Mouse (Mus musculus): Measurements from ENCODE around the gene Cfap77.

Cfap77 gene

DNA sequence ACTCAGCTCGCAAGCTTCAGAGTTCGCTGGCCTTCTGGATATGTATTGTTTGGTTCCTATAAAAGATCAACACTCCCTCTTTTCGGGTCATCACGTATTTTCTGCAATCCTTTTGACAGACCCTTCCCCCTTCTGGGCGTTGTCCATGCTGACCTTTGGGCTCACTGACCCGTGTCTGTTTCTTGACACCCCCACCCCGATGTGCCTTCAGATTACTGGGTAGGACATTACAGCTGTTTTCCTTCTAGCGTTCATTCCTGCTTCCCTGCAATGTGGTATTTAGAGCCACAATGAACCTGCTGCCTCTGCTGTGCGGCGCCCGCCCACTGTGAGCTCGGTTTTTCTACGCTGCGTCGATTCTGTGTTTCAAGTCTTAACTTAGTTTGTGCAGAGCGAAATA is 8.7 kb downstream of the Cfap77 start:
- DNase-seq = no peak

DNA sequence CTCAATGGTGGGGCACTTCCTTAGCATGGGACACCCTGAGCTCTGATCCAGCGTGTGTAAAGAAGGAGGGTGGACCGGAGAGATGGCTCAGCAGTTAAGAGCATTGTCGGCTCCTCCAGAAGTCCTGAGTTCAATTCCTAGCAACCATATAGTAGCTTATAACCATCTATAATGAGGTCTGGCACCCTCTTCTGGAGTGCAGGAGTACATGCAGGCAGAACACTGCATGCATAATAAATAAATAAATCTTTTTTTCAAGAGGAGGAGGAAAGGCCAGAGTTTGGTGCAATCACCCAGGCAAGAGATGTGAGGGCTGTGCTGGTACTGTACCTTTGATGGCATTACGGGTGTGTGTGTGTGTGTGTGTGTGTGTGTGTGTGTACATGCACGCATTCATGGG is 12.7 kb downstream of the Cfap77 start:
- DNase-seq = no peak

DNA sequence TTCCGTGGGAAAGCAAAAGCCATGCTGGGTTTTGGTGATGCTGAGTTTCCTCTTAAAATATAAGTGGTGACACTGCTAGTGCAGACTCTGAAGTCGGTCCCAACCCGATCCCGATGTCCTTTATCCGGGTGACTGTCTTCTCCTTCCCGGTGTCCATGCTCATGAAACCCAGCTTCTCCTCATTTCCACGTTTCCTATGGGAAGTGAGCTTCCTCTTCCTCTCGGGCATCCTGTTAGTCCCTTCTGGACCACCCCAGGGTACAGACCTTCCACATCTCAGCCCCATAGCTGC is 13.4 kb downstream of the Cfap77 start:
- no peak for DNase-seq

GRCm38 (mm10) chr2:29040594-29041476 is 14.0 kb downstream of the Cfap77 start:
- no peak for DNase-seq

DNA sequence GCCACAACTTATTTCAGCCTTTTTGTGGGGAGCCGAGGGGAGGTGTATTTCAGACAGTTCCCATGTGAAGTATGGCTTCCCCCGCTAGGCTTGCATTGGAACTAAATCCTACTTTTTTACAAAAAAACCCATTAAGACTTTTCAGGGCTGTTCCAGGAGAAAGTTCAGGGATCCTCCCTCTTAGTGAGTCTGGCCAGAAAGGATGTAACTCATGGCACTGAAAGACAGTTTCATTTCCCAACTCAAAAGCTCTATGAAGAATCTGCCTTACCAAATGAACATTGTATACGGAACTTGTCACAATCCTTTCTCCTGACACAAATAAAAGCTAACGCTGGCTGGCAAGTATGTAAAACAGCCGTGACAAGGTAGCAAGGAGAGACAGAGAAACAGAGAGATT is 15.1 kb downstream of the Cfap77 start:
- DNase-seq = no peak

- no peak for DNase-seq
Measured at GRCm38 (mm10) chr2:29035698-29036097, 19.2 kb downstream of the Cfap77 start.

DNA sequence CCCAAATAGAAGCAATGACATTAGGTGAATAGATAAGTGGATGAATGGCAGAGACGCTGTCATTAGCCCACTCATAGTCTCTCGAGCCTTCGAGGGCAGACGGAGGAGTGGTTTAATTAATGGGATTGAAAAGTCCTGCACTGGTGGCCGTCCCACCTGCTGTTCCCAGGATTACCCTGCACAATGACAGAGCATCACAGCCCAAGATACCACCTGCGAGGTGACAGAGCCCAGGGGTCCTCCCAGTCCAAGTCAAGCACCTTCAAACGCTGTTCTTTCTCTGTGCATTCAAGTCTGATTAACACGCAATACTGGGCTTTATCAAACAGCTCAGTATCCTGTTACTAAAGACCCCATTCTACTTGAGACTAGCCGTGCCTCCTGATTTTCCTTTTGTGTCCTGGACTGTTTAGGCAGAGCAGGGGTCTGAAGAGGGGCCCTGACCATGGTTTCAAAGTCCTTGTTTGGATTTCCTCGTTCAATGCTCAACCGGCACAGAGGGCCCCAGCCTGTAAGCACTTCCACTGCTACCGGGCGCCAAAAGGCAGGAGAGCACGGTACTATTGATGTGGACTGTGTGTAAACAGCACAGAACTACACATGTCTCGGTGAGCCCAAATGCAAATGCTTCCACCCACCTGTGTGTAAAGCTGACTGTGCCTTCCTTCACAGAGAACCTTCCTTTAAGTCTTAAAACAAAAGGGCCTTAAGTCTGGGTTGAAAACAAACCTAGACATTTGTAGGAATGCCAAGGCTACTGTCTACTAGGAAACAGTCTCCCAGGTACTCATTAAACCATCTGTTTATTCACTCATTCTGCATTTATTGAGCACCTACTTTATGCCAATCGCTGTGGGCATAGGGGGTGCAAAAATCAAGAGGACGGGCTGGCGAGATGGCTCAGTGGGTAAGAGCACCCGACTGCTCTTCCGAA is 20.1 kb downstream of the Cfap77 start:
- DNase-seq = no peak

DNA sequence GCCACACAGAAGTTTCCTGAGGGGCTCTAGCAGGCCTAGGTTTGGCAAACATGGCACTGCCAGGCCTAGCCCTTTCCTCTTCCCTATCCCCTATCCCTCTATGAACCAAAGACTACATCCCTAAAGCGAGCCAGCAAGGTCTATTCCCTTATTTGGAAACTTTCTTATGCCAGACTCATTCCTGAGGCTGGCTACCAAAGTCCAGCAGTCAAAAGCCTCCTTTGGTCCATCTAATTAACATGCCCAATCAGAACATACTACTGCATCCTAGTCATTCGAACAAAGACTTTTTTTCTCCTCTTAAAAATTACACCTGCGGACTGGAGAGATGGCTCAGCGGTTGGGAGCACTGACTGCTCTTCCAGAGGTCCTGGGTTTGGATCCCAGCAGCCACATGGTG is 22.9 kb downstream of the Cfap77 start:
- DNase-seq = no peak

DNA sequence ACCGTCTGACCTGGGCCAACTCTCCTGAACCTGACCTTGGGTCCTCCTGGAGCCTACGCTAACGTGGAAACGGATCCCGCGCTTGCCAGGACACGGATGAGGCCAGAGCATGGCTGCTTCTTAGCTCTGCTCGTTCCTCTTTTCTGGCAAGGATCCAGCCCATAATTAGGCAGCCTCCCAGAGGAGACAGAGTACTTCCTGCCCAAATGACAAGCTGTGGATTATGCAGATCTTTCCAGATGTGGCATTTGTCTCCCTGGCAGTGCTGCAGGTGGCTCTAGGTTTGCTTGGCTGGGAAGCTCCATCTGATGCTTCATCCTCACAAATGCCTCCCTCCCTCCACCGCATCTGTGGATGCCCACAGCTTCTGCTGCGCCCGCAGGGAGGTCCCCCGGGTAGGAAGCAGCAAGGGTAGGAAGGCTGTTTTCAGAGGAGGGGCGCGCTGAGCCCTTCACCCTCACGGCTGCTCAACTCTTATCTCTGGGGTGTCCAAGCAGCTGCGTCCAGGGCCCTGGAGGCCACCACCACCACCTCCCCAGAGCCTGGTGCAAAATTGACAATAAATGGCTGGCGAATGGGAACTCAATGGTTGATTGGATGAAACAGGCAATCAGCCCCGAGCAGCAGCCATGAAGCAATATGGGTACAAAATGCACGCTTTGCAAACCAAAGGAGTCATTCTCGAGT is 24.7 kb downstream of the Cfap77 start:
- no peak for DNase-seq

GRCm38 (mm10) chr2:29025284-29025683 is 29.6 kb downstream of the Cfap77 start:
- DNase-seq = peak; percentile 62

- no peak for DNase-seq
Measured at GRCm38 (mm10) chr2:29023001-29023400, 31.9 kb downstream of the Cfap77 start.

GRCm38 (mm10) chr2:29021025-29021424 is 33.8 kb downstream of the Cfap77 start:
- DNase-seq = no peak

DNA sequence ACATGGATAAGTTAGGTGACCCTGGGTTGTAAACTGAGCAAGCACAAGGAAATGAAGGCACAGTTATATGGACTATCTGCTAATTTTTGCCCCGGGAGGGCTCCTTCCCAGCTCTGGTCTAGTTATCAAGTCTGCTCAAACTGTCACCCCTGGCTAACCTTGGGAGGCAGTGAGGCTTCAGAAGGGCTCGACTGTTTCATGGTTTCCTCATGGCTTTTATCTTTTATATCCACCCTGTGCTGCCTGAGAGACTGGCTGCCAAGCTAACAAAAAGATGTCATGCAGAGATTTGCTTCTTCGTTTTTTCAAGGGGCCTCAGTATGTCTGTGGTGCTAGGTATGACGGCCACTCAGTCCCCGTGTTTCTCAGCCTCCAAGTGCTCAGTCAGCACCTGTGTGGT is 36.2 kb downstream of the Cfap77 start:
- DNase-seq = no peak

- no peak for DNase-seq
Measured at GRCm38 (mm10) chr2:29016599-29017587, 38.0 kb downstream of the Cfap77 start.

DNA sequence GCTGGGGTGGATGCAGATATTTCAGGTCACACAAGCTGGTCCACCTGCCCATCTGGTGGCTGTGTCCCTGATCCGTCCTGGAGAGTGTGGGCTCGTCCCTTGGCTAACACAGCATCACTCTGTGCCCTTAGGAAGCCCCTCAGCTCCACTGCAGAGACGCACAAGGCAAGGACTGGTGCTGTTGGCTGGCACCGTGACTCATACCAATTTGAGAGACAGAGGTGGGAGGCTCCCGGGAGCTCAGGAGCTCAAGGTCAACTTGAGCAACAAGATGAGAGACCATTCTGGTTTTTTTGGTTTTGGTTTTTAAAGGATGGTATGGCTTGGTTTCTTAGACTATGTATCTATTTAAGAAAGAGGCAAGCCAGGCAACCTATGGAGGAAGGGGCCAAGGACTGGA is 42.3 kb downstream of the Cfap77 start:
- no peak for DNase-seq

DNA sequence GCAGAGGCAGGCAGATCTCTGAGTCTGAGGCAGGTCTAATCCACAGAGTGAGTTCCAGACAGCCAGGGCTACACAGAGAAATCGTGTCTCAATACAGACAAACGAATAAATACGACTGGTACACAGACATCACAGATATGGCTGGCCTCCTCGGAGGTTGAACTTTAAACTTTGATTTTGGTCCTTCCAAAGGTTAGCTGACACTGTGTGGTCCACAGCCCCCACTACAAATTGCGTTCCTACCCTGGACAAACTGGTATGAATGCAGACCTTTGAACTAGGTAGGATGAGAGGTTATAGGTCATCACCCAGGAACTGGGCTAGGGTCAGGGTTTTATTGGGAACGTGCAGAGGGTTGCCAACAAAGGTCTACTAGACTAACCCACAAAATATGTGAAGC is 47.2 kb downstream of the Cfap77 start:
- DNase-seq = no peak

- no peak for DNase-seq
Measured at GRCm38 (mm10) chr2:29006455-29007034, 48.3 kb downstream of the Cfap77 start.

DNA sequence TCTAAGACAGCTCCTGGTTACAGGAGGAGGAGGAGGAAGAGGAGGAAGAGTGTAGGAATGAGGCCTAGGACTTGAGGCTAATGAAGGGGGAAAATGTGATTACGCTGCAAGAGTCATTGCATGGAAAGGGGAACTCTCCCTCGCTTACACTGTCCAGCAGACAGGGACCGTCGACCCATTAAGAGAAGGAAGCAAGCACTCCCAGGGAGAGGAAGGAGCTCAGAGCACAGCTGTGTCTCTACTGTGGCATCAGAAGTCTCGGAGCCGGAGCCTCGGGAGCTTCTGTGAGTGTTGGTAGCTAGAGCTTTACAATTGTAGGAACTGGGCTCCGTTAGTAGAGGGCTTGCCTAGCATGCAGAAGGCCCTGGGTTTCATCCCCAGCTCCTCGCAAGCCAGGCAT is 50.8 kb downstream of the Cfap77 start:
- no peak for DNase-seq

DNA sequence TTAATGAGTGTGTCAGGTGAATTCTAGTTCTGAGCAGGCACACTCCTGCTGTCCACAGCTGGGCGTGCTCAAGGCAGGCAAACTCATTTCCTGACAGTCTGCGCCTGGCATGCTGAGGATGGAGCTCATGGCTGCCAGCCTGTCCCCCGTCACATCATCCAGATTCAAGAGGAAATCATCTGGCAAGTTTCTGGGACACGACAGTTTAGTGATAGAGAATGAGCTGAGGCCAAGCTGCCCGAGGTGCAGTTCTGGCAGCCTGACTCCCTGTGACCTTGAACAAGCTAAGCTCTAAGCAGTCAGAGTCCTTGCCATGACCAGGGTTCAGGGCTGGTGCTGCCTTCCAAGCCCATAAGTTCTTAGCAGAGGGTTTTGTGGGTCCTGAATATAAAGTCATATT is 56.6 kb downstream of the Cfap77 start:
- DNase-seq = no peak

DNA sequence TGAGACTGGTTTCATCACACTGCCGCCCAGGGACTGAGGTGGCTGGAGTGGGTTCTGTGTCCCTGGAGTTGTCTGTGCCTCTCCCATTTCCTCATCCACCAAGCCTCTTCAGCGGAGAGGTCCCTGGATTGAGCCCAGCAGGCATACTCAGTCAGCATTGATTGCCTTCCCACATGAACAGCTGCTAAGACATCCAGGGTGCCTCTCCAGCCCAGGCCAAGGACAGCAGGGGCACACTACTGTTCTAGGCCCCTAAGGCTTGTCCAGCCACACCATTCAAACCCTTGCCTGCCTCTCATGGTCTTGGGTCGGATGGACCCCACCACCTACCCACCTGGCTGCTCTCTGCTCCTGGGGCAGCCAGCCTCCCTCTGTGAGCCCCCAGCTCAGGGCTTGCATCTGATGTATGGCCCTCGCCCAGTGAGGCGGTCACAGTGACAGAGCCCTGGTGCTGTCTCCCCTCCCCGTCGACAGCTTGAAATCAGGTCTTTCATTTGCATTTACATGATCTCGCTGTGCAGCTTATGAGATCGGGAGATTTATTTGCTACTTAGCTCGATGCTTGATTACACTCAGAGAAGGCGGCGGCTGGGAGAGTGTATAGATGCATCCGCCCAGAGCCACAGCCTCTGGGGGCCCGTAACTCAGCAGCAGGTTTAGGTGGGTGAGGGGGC is 57.6 kb downstream of the Cfap77 start:
- no peak for DNase-seq

DNA sequence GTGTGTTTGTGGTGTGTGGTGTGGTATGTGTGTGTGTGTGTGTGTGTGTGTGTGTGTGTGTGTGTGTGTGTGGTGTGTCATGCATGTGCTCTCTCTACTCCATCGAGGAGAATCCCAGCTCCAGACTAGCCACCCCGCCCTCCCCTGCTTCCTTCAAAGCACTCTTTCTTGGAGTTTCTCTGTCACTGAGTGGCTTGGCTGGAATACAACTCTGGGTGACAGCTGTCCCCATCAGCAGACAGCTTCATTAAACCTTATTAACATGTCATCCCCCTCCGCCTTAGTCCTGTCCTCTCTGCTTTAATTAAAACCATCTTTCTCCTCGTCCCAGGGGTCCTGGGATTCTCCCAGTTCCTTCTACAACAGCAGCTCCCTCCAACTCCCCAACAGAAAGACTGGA is 59.4 kb downstream of the Cfap77 start:
- DNase-seq = no peak

Measured in layer of hippocampus, adult 9-11 months (tissue).